Mouse (Mus musculus): ENCODE measurements at regions not wholly inside any gene's neighbourhood (a gene's known extent, or its start where the extent isn't known, plus 50 kb on each side); places are given as distances from the start of the nearest gene placed in this dataset.

DNA sequence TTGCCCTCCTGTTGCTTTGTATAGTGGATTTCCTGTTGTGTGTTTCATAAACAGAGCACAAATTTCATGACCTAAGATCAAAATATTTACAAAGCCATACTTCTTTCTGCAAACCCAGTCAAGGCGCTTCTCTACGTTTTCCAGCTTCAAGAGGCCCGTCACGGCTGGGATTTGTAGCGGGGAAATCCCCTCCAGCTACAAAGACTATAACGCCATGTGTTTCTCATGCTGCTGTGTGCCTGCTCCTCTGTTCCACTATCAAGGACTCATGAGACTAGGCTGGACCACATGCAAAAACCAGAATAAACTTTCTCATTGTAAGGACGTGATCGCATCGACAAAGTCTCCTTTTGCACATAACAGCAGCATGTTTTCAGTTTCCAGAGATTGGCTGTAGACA is 196.0 kb upstream of the Hnrnpa3 start:
- Histone ChIP-seq H3K4me2 (no peak overlapping the region), H3K4me3 (replicated peaks) (no peak overlapping the region), H3K27me3 (replicated peaks) (no peaks in the 10 kb centered on the region), H3K9ac (replicated peaks) (no peak overlapping the region), H3K9me3 (replicated peaks) (no peaks in the 10 kb centered on the region), H3K36me3 (no peaks in the 10 kb centered on the region), H3K27ac (replicated peaks) (no peak overlapping the region), H3K4me1 (peaks cover 7% of the 10 kb centered on the region)
- no peak for ATAC-seq (ENCODE audit: low FRiP score)
- 72% methylated on average over 9 of the region's 9 CpGs for WGBS

DNA sequence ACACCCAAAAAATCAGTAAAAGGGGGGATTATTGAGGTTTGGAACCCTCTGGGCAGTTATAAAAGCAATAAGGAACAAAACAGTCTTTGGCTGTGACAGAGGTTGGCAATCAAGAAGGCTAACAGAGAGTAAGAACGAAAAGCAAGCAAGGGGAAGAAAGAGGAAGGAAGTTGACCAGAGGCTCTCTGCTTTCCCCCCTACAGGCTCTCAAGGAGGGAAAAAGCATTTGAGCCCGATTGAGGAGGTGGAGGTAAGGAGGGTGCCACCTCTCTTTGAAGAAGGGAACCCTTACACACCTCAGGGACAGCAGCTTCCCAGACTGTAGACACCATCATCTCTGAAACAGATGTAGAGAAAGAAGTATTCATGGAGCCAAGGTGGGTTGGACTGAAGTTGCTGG is 194.6 kb upstream of the Hnrnpa3 start:
- Histone ChIP-seq H3K36me3 (no peaks in the 10 kb centered on the region), H3K27me3 (replicated peaks) (no peaks in the 10 kb centered on the region), H3K27ac (replicated peaks) (no peak overlapping the region), H3K4me1 (peaks cover 7% of the 10 kb centered on the region), H3K9me3 (replicated peaks) (no peaks in the 10 kb centered on the region), H3K4me3 (replicated peaks) (no peak overlapping the region), H3K4me2 (no peak overlapping the region), H3K9ac (replicated peaks) (no peak overlapping the region)
- 57% methylated on average over 2 of the region's 2 CpGs for WGBS
- no peak for ATAC-seq (ENCODE audit: low FRiP score)

DNA sequence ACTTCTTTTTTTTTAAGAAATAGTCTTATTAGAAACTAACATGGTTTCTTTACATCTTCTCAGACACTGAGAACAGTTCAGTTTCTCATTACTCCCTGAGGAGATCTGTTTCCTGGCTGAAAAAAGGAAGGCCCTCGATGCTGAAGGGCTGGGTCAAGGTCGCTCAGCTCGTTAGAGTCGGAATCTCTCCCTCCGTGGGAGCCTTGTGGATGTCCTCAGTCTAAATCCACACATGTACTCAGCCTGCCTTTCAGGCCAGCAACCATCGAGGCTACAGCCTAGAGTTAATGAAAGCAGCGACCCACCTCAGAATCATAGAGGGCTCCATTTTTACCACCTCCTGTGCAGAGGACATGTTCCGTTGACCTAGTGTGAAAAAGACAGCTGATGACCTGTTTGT is 190.2 kb upstream of the Hnrnpa3 start:
- Histone ChIP-seq H3K4me3 (replicated peaks) (no peak overlapping the region), H3K4me2 (no peak overlapping the region), H3K27ac (replicated peaks) (no peak overlapping the region), H3K36me3 (no peaks in the 10 kb centered on the region), H3K9me3 (replicated peaks) (no peaks in the 10 kb centered on the region), H3K4me1 (peaks cover 10% of the 10 kb centered on the region), H3K9ac (replicated peaks) (no peak overlapping the region), H3K27me3 (replicated peaks) (no peaks in the 10 kb centered on the region)
- no peak for ATAC-seq (ENCODE audit: low FRiP score)
- whole genome bisulfite sequencing: 80% methylated on average over 8 of the region's 8 CpGs

DNA sequence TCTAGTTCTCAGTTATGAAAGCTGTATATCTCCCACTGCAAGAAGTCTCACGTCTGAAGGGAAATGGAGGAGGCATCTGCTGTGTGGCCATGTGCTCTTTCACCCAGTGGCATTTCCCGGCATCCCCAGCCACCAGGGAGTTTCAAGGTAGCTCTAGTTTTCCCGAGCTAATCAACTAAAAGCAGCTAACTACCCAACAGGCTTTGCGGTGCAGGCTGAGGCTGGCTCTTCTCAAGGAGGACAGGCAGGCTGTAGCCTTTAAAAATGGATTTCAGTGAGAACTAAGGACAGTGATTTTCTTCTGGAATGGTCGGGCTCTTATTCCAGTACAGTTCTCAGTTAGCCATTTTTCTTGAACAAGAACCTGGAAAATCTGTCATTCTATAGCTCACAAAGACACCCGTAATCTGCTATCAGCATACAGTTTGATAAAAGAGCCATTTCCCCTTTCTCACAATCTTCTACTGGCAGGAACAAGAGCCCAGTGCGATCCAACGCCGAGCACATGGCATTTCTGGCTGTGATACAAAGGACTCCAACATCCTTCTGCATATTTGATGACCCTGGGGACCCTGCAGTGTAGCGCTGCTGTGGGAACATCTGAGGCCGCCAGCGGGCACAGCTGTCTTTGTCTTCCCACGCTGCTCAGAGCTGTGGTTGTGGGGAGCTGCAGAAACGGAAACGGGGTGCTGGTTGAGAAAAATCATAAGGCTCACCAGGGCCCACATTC is 188.9 kb upstream of the Hnrnpa3 start:
- no peaks in the 10 kb centered on the region for H3K27me3 ChIP-seq (replicated peaks)
- H3K27ac ChIP-seq (replicated peaks): peak overlapping the region; percentile 73
- no peak overlapping the region; the same call in 1 of the 2 replicates for H3K4me3 ChIP-seq (replicated peaks)
- ATAC-seq (ENCODE audit: low FRiP score): peak; percentile 87
- peak overlapping the region; percentile 44 for H3K4me2 ChIP-seq
- no peaks in the 10 kb centered on the region for H3K9me3 ChIP-seq (replicated peaks)
- no peak overlapping the region for H3K9ac ChIP-seq (replicated peaks)
- peaks cover 10% of the 10 kb centered on the region for H3K4me1 ChIP-seq
- 11% methylated on average over 15 of the region's 15 CpGs for WGBS
- H3K36me3 ChIP-seq: no peaks in the 10 kb centered on the region

DNA sequence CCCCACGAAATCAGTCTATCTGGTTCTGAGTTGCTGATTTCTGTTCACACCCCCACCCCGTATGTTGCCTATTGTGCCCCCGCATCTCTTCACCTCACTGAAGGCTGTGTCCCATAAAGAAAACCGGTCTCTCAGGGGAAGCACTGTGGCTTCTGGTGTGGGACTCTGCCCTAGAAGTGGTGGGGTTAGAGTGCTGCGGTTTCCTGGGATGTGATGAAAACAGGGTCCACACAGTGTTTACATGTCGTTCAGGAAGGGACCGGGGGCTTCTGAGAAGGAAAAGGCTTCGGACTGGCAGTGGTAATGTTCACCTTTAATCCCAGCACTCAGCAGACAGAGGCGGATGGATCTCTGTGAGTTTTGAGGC is 188.4 kb upstream of the Hnrnpa3 start:
- peaks cover 10% of the 10 kb centered on the region for H3K4me1 ChIP-seq
- H3K27me3 ChIP-seq (replicated peaks): no peaks in the 10 kb centered on the region
- no peak overlapping the region; the same call in 1 of the 2 replicates for H3K4me3 ChIP-seq (replicated peaks)
- H3K27ac ChIP-seq (replicated peaks): peak overlapping the region; percentile 73
- H3K36me3 ChIP-seq: no peaks in the 10 kb centered on the region
- ATAC-seq (ENCODE audit: low FRiP score): peak; percentile 32; the same call in 1 of the 2 replicates
- peak overlapping the region; percentile 44 for H3K4me2 ChIP-seq
- WGBS: 35% methylated on average over 9 of the region's 9 CpGs
- H3K9ac ChIP-seq (replicated peaks): no peak overlapping the region
- H3K9me3 ChIP-seq (replicated peaks): no peaks in the 10 kb centered on the region

DNA sequence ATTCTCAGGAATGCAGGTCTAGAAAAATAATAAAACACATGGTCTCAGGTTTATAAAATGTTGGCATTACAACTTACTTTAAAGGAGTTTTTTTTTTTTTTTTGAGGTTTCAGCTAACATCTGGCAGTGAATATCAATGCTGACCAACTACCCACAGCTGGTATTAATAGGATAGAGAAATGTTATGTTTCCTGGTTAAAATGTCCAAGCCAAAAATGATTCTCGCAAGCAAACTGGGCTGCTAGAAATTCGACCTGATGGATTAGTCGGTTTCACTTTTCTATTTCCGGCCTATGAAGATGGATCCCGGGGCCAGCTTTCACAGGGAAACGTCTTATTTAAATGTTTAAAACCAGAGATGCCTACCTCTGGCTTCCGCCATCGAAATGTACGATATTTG is 186.6 kb upstream of the Hnrnpa3 start:
- Histone ChIP-seq H3K4me3 (replicated peaks) (no peak overlapping the region), H3K4me1 (peaks cover 13% of the 10 kb centered on the region), H3K9me3 (replicated peaks) (no peaks in the 10 kb centered on the region), H3K27me3 (replicated peaks) (no peaks in the 10 kb centered on the region), H3K27ac (replicated peaks) (no peak overlapping the region), H3K9ac (replicated peaks) (no peak overlapping the region), H3K4me2 (no peak overlapping the region), H3K36me3 (no peaks in the 10 kb centered on the region)
- WGBS: 94% methylated on average over 9 of the region's 9 CpGs
- no peak for ATAC-seq (ENCODE audit: low FRiP score)

DNA sequence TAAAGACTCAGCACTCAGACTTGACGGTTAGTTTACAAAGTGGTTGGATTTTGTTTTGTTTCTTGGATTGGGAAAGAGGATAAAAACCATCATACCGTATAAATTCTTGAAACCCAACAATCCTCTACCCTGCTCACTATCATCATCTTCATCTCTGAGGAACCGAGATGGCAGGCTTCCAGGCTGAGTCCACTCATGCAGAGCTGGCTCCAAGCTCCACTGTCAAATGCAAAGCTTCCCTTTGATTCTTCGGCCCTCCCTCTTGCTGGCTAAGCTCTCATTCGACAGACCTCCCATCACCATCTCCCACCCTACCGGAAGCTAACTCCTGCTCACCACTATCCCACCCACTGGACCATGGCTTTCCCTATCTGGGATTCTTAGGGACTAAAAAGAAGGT is 184.6 kb upstream of the Hnrnpa3 start:
- WGBS: 56% methylated on average over 6 of the region's 6 CpGs
- ATAC-seq (ENCODE audit: low FRiP score): no peak
- Histone ChIP-seq H3K27me3 (replicated peaks) (no peaks in the 10 kb centered on the region), H3K4me1 (peaks cover 13% of the 10 kb centered on the region), H3K27ac (replicated peaks) (no peak overlapping the region), H3K4me2 (no peak overlapping the region), H3K4me3 (replicated peaks) (no peak overlapping the region), H3K9me3 (replicated peaks) (no peaks in the 10 kb centered on the region), H3K9ac (replicated peaks) (no peak overlapping the region), H3K36me3 (no peaks in the 10 kb centered on the region)

DNA sequence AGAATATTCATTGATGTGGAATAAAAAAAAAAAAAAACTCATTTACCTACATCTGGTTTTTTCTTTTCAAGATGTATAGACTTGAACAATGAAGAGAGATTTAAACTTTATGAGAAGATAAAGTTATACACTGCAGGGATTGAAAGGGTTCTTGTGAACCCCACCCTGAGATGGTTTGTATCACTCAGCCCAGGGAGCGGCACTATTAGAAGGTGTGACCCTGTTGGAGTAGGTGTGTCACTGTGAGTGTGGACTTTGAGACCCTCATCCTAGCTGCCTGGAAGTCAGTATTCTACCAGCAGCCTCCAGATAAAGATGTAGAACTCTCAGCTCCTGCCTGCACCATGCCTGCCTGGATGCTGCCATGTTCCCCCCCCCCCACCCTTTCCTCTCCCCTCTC is 182.7 kb upstream of the Hnrnpa3 start:
- Histone ChIP-seq H3K9ac (replicated peaks) (no peak overlapping the region), H3K4me3 (replicated peaks) (no peak overlapping the region), H3K27ac (replicated peaks) (no peak overlapping the region), H3K9me3 (replicated peaks) (no peaks in the 10 kb centered on the region), H3K4me2 (no peak overlapping the region), H3K36me3 (no peaks in the 10 kb centered on the region), H3K27me3 (replicated peaks) (no peaks in the 10 kb centered on the region), H3K4me1 (peaks cover 2% of the 10 kb centered on the region; the same call in 1 of the 2 replicates)
- 91% methylated on average over 1 of the region's 1 CpGs for WGBS
- no peak for ATAC-seq (ENCODE audit: low FRiP score)

DNA sequence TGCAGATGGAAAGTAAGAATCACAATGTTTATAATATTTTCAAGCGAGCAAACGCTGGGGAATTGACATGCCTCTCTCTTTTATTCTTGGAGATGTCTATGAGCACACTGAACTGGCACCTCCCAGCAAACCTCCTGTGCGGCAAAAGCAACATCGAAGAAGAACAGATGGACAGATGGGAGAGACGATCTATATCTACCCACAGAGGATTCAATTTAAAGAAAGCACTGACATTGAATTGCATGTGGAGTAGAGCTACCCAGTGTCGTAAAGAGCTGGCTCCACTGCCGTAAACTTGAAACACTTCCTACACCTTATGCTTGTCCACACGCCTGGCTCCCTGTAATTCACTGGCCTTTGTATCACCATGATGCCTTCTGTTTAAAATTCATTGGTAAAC is 182.0 kb upstream of the Hnrnpa3 start:
- Histone ChIP-seq H3K36me3 (no peaks in the 10 kb centered on the region), H3K4me3 (replicated peaks) (no peak overlapping the region), H3K9me3 (replicated peaks) (no peaks in the 10 kb centered on the region), H3K4me1 (peaks cover 2% of the 10 kb centered on the region; the same call in 1 of the 2 replicates), H3K4me2 (no peak overlapping the region), H3K9ac (replicated peaks) (no peak overlapping the region), H3K27ac (replicated peaks) (no peak overlapping the region), H3K27me3 (replicated peaks) (no peaks in the 10 kb centered on the region)
- ATAC-seq (ENCODE audit: low FRiP score): no peak
- WGBS: 55% methylated on average over 8 of the region's 8 CpGs

DNA sequence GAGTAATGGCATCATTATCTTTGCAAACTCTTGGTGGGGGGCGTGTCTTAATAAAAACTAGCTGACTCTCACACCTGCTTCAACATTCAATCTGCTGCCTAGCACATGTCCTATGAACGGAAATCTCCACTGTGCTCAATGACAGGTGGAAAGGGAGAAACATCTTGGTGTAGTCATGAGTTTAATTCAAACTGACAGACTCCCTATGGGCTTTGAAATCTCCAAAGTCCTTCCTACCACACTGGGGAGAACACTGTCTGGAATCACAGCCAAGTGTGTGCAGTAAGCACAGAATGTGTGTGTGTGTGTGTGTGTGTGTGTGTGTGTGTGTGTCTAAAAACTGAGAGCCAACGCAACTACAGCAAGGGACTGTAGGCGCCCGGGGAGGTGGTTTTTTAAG is 179.5 kb upstream of the Hnrnpa3 start:
- no peaks in the 10 kb centered on the region for H3K36me3 ChIP-seq
- no peak overlapping the region for H3K4me2 ChIP-seq
- H3K4me1 ChIP-seq: peaks cover 3% of the 10 kb centered on the region; the same call in 1 of the 2 replicates
- H3K9me3 ChIP-seq (replicated peaks): no peaks in the 10 kb centered on the region
- 83% methylated on average over 5 of the region's 5 CpGs for WGBS
- H3K9ac ChIP-seq (replicated peaks): no peak overlapping the region
- ATAC-seq (ENCODE audit: low FRiP score): no peak
- no peak overlapping the region for H3K4me3 ChIP-seq (replicated peaks)
- H3K27ac ChIP-seq (replicated peaks): no peak overlapping the region
- H3K27me3 ChIP-seq (replicated peaks): no peaks in the 10 kb centered on the region

DNA sequence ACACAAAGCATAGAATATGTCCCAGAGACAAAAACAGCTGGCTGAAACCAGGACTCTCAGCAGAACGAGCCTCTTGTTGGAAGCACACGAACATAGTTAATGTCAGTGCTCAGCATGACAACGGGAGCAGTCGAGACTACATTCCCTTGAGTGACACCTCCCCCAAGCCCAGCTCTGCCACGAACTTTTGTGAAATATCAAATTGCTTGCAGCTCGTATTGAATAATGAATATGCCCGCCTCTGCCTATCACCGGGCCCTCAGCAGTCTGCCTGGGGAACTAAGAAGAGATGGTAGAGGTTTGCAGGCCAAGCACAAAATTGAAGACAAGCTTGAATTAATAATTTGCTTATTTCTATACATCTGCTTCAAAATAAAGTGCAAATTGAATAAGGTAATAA is 177.2 kb upstream of the Hnrnpa3 start:
- WGBS: 58% methylated on average over 8 of the region's 8 CpGs
- H3K4me2 ChIP-seq: no peak overlapping the region
- H3K9me3 ChIP-seq (replicated peaks): no peaks in the 10 kb centered on the region
- H3K4me3 ChIP-seq (replicated peaks): no peak overlapping the region
- no peak overlapping the region for H3K27ac ChIP-seq (replicated peaks)
- H3K27me3 ChIP-seq (replicated peaks): no peaks in the 10 kb centered on the region
- H3K36me3 ChIP-seq: no peaks in the 10 kb centered on the region
- H3K9ac ChIP-seq (replicated peaks): no peak overlapping the region
- peaks cover 13% of the 10 kb centered on the region for H3K4me1 ChIP-seq
- no peak for ATAC-seq (ENCODE audit: low FRiP score)

DNA sequence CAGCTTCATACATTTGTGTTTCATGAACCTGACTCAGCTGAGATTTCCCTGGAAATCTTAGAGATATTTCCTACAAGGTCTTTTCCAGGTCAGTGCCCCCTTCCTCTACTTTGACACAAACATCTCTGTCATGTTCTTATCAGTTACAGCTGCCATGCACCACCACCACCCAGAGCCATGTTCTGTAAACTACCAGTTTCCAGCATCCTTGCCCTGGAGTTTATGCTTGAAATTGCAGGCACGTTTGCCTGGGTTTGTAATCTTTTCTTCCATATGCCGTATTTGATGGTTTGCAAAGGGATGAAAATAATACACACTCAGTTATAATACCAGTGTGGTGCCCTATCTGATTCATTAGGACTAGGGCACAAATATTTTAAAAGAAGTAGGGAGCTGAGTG is 176.6 kb upstream of the Hnrnpa3 start:
- no peaks in the 10 kb centered on the region for H3K36me3 ChIP-seq
- no peak overlapping the region for H3K4me2 ChIP-seq
- no peak overlapping the region for H3K9ac ChIP-seq (replicated peaks)
- 70% methylated on average over 2 of the region's 2 CpGs for WGBS
- no peak for ATAC-seq (ENCODE audit: low FRiP score)
- no peaks in the 10 kb centered on the region for H3K9me3 ChIP-seq (replicated peaks)
- H3K27me3 ChIP-seq (replicated peaks): no peaks in the 10 kb centered on the region
- H3K27ac ChIP-seq (replicated peaks): no peak overlapping the region
- peaks cover 11% of the 10 kb centered on the region for H3K4me1 ChIP-seq
- no peak overlapping the region for H3K4me3 ChIP-seq (replicated peaks)

Data from neural tube, embryonic 15.5 days (tissue).